Mouse (Mus musculus): ENCODE data around the gene Kdm5c. TPM values are rescaled to one million over a fixed set of nuclear protein-coding genes. Genes with fewer than 3 reads are reported as not detected.

The Kdm5c gene
- polyA plus RNA-seq, 1 experiment from 2014 or later = 52.8 TPM

GRCm38 (mm10) chrX:152306224-152306623 lies 73.4 kb downstream of the Kdm5c start:
- Histone ChIP-seq H3K4me1 (replicated peaks) (no peaks in the 10 kb centered on the region), H3K27ac (no peak overlapping the region), H3K36me3 (peaks cover 5% of the 10 kb centered on the region; the same call in 1 of the 2 replicates), H3K4me3 (replicated peaks) (no peak overlapping the region), H3K9ac (replicated peaks) (no peak overlapping the region), H3K27me3 (peaks cover 16% of the 10 kb centered on the region), H3K9me3 (no peaks in the 10 kb centered on the region), H3K4me2 (no peak overlapping the region)
- WGBS = 86% methylated on average over 2 of the region's 2 CpGs
- no peak for ATAC-seq (ENCODE audit: insufficient number of reproducible peaks, insufficient read depth, low FRiP score, low TSS enrichment, low read depth)

GRCm38 (mm10) chrX:152307371-152307770 lies 74.6 kb downstream of the Kdm5c start:
- Histone ChIP-seq H3K36me3 (peaks cover 5% of the 10 kb centered on the region; the same call in 1 of the 2 replicates), H3K4me2 (no peak overlapping the region), H3K4me3 (replicated peaks) (no peak overlapping the region), H3K9ac (replicated peaks) (no peak overlapping the region), H3K27ac (no peak overlapping the region), H3K9me3 (no peaks in the 10 kb centered on the region), H3K4me1 (replicated peaks) (no peaks in the 10 kb centered on the region), H3K27me3 (peaks cover 16% of the 10 kb centered on the region)
- no peak for ATAC-seq (ENCODE audit: insufficient number of reproducible peaks, insufficient read depth, low FRiP score, low TSS enrichment, low read depth)

GRCm38 (mm10) chrX:152307942-152308341 lies 75.1 kb downstream of the Kdm5c start:
- no peak for ATAC-seq (ENCODE audit: insufficient number of reproducible peaks, insufficient read depth, low FRiP score, low TSS enrichment, low read depth)
- no peak overlapping the region for H3K4me3 ChIP-seq (replicated peaks)
- H3K27me3 ChIP-seq = peaks cover 16% of the 10 kb centered on the region
- no peak overlapping the region for H3K4me2 ChIP-seq
- peaks cover 5% of the 10 kb centered on the region; the same call in 1 of the 2 replicates for H3K36me3 ChIP-seq
- no peaks in the 10 kb centered on the region for H3K9me3 ChIP-seq
- H3K27ac ChIP-seq = no peak overlapping the region
- no peaks in the 10 kb centered on the region for H3K4me1 ChIP-seq (replicated peaks)
- no peak overlapping the region for H3K9ac ChIP-seq (replicated peaks)
- WGBS = 64% methylated on average over 2 of the region's 2 CpGs

GRCm38 (mm10) chrX:152320535-152320934 lies 87.7 kb downstream of the Kdm5c start:
- 83% methylated on average over 4 of the region's 4 CpGs for WGBS
- no peak for ATAC-seq (ENCODE audit: insufficient number of reproducible peaks, insufficient read depth, low FRiP score, low TSS enrichment, low read depth)
- 0 out of 2 replicates have a peak, but pooled peaks cover 3% of the 10 kb centered on the region for H3K36me3 ChIP-seq
- no peak overlapping the region for H3K9ac ChIP-seq (replicated peaks)
- no peaks in the 10 kb centered on the region for H3K4me1 ChIP-seq (replicated peaks)
- no peak overlapping the region for H3K4me3 ChIP-seq (replicated peaks)
- peaks cover 23% of the 10 kb centered on the region for H3K27me3 ChIP-seq
- H3K4me2 ChIP-seq = no peak overlapping the region
- H3K27ac ChIP-seq = no peak overlapping the region
- H3K9me3 ChIP-seq = no peaks in the 10 kb centered on the region

DNA sequence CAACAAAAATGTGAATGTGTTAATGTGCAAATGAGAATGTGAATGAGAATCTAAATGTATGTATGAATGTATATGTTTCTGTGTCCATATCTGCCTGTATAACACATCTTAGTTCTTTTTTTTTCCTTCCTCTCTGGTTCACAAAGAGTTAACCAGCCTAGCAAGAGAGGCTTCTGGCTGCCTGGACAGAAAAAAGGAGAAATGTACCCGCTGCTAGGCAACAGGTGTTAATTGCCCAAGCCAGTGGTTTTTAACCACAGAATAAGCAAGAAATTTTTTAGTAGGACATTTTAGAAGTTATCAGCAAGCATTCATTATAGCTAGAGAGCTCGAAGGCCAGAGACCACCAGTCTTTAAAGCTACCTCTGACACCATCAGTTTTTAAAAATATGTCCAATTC lies 90.0 kb downstream of the Kdm5c start:
- Histone ChIP-seq H3K4me2 (no peak overlapping the region), H3K4me1 (replicated peaks) (no peaks in the 10 kb centered on the region), H3K4me3 (replicated peaks) (no peak overlapping the region), H3K27ac (no peak overlapping the region), H3K36me3 (0 out of 2 replicates have a peak, but pooled peaks cover 3% of the 10 kb centered on the region), H3K27me3 (peaks cover 33% of the 10 kb centered on the region), H3K9me3 (no peaks in the 10 kb centered on the region), H3K9ac (replicated peaks) (no peak overlapping the region)
- no peak for ATAC-seq (ENCODE audit: insufficient number of reproducible peaks, insufficient read depth, low FRiP score, low TSS enrichment, low read depth)
- 29% methylated on average over 2 of the region's 2 CpGs for WGBS

DNA sequence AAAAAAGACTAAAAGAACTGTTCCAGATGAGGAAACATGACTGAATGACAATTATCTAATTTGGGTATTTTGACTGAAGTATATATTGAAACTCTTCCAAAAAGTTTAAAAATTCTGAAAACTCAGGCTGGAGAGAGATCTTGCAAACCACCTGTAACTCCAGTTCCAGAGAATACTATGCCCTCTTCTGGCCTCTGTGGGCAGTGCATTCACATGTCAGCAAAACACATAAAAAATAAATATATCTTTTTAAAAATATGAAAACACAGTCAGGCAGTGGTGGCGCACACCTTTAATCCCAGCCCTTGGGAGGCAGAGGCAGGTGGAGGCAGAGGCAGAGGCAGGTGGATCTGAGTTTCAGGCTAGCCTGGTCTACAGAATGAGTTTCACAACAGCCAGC lies 90.8 kb downstream of the Kdm5c start:
- 84% methylated on average over 1 of the region's 1 CpGs for WGBS
- ATAC-seq (ENCODE audit: insufficient number of reproducible peaks, insufficient read depth, low FRiP score, low TSS enrichment, low read depth) = no peak
- Histone ChIP-seq H3K4me3 (replicated peaks) (no peak overlapping the region), H3K27ac (no peak overlapping the region), H3K4me2 (no peak overlapping the region), H3K9me3 (no peaks in the 10 kb centered on the region), H3K9ac (replicated peaks) (no peak overlapping the region), H3K4me1 (replicated peaks) (no peaks in the 10 kb centered on the region), H3K36me3 (0 out of 2 replicates have a peak, but pooled peaks cover 3% of the 10 kb centered on the region), H3K27me3 (peaks cover 37% of the 10 kb centered on the region)

Other genes with a start within 250 kb of the Kdm5c start
- gene Hsd17b10, start 231.2 kb upstream of the Kdm5c start, polyA plus RNA-seq (2016; fragmentation: Nextera tagmentation; extraction: Ambion mirVana) = 252 and 254 TPM in 2 replicates
- 3.4 and 4.0 TPM in 2 replicates for gene Ribc1, start 216.7 kb upstream of the Kdm5c start, polyA plus RNA-seq (2016; fragmentation: Nextera tagmentation; extraction: Ambion mirVana)
- 123 and 124 TPM in 2 replicates for gene Smc1a, start 216.6 kb upstream of the Kdm5c start, polyA plus RNA-seq (2016; fragmentation: Nextera tagmentation; extraction: Ambion mirVana)
- 1.4 TPM in 2 replicates for gene Iqsec2, start 88.8 kb upstream of the Kdm5c start, polyA plus RNA-seq (2016; fragmentation: Nextera tagmentation; extraction: Ambion mirVana)
- gene Kantr, start 94.5 kb downstream of the Kdm5c start, polyA plus RNA-seq (2016; fragmentation: Nextera tagmentation; extraction: Ambion mirVana) = 24.8 and 27.0 TPM in 2 replicates
- 41.3 and 41.9 TPM in 2 replicates for gene Tspyl2, start 109.4 kb downstream of the Kdm5c start, polyA plus RNA-seq (2016; fragmentation: Nextera tagmentation; extraction: Ambion mirVana)
- gene Gpr173, start 135.7 kb downstream of the Kdm5c start, polyA plus RNA-seq (2016; fragmentation: Nextera tagmentation; extraction: Ambion mirVana) = 4.1 and 5.8 TPM in 2 replicates

Measured in limb, embryonic 12.5 days (tissue).